Mouse (Mus musculus) liver, embryonic 14.5 days (tissue): ENCODE measurements around the gene Ctnnal1.

Experiments used
- CTCF ChIP-seq: IDR thresholded peaks from 2 replicates; pipeline ENCODE4 v1.5.1; 2016; ENCODE audit warnings: antibody characterized with exemption, low read depth, control low read depth
- EP300 ChIP-seq: IDR thresholded peaks from 2 replicates; pipeline ENCODE4 v1.6.1; 2016; ENCODE audit warnings: antibody characterized with exemption, low read depth

- no peak for TF ChIP-seq CTCF
- no peak for TF ChIP-seq EP300
Observed at GRCm38 (mm10) chr4:56865971-56866370, 983 bp upstream of the Ctnnal1 start.
